Mouse (Mus musculus): Measurements from ENCODE around the gene Ythdf1. TPM values are rescaled to one million over a fixed set of nuclear protein-coding genes. Genes with fewer than 3 reads are reported as not detected.
A peak's percentile ranks its signal among the peaks of the same experiment; 100 is the strongest.

The Ythdf1 gene
- total RNA-seq (2014; rRNA removed) (32.9 and 51.8 TPM in 2 replicates), polyA plus RNA-seq (2015; fragmentation: Nextera tagmentation; extraction: Ambion mirVana) (49.8 and 52.9 TPM in 2 replicates)

DNA sequence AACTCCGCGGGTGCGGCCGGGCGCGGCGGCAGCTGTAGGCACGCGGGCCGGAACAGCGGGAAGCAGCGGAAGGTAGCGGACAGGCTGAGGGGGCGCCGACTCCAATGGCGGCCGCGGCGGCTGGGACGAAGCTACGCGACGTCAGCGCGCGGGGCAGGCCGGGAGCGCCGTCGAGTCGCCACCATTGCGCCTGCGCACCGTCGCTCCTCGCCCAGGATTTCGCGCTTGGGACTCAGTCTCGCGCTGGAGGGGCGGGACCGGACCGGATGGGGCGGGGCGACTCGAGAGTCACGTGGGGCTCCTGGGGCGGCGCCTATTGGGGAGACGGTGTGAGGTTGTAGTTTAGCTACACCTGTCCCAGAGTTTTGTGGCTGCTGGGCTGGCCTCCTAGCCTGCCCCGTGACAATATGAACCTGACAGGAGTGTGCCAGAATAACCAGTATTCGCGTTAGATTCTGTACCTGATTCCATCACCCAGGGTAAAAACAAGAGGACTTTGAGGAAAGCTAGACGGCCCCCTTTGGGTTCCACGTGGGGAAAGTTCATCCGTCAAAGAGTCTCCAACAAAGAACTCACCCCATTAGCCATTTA is at the start of gene Ythdf1:
TSS of gene Ythdf1 (minus strand) at position 140 of the 591 bp plus-strand sequence.
- no peaks in the 10 kb centered on the region for H3K27me3 ChIP-seq (ENCODE audit: insufficient read depth, low read length)
- peak; percentile 99 for DNase-seq (ENCODE audit: low spot score)
- H3K4me1 ChIP-seq (ENCODE audit: insufficient read depth, low read length) = peaks cover 3% of the 10 kb centered on the region; the same call in 1 of the 2 replicates
- peaks cover 6% of the 10 kb centered on the region for H3K36me3 ChIP-seq (ENCODE audit: insufficient read depth, low read length)
- peak; percentile 97 for ATAC-seq
- no peak for TF ChIP-seq CTCF (IDR thresholded peaks at IDR 0.05; ENCODE audit: low read depth)
- H3K4me2 ChIP-seq (ENCODE audit: low read depth, low read length) = peak within 1 kb of the TSS; percentile 93
- under 1% methylated on average over 55 of the region's 56 CpGs for WGBS
- peak within 1 kb of the TSS; percentile 98 for H3K9ac ChIP-seq (replicated peaks; ENCODE audit: low read length)
- H3K9me3 ChIP-seq (ENCODE audit: low read length) = no peaks in the 10 kb centered on the region
- H3K27ac ChIP-seq = peak within 1 kb of the TSS; percentile 81
- peak within 1 kb of the TSS; percentile 100 for H3K4me3 ChIP-seq (ENCODE audit: low read length)

- no peaks in the 10 kb centered on the region for H3K27me3 ChIP-seq (ENCODE audit: insufficient read depth, low read length)
- H3K9me3 ChIP-seq (ENCODE audit: low read length) = no peaks in the 10 kb centered on the region
- WGBS = under 1% methylated on average over 57 of the region's 57 CpGs
- ATAC-seq = peak; percentile 92
- H3K27ac ChIP-seq = peak within 1 kb of the TSS; percentile 93
- H3K4me2 ChIP-seq (ENCODE audit: low read depth, low read length) = peak within 1 kb of the TSS; percentile 96
- peak; percentile 97 for DNase-seq (ENCODE audit: low spot score)
- peak within 1 kb of the TSS; percentile 86 for H3K4me3 ChIP-seq (ENCODE audit: low read length)
- peak; percentile 9; the same call in 1 of the 2 replicates for TF ChIP-seq CTCF (IDR thresholded peaks at IDR 0.05; ENCODE audit: low read depth)
- H3K4me1 ChIP-seq (ENCODE audit: insufficient read depth, low read length) = peaks cover 7% of the 10 kb centered on the region; the same call in 1 of the 2 replicates
- peak within 1 kb of the TSS; percentile 95 for H3K9ac ChIP-seq (replicated peaks; ENCODE audit: low read length)
- H3K36me3 ChIP-seq (ENCODE audit: insufficient read depth, low read length) = peaks cover 25% of the 10 kb centered on the region
These were observed 46.4 kb upstream of the Ythdf1 start, which contains the start of gene Arfgap1 for GRCm38 (mm10) chr2:180967010-180967763. TSS of gene Arfgap1 (plus strand) at chr2:180967225.

DNA sequence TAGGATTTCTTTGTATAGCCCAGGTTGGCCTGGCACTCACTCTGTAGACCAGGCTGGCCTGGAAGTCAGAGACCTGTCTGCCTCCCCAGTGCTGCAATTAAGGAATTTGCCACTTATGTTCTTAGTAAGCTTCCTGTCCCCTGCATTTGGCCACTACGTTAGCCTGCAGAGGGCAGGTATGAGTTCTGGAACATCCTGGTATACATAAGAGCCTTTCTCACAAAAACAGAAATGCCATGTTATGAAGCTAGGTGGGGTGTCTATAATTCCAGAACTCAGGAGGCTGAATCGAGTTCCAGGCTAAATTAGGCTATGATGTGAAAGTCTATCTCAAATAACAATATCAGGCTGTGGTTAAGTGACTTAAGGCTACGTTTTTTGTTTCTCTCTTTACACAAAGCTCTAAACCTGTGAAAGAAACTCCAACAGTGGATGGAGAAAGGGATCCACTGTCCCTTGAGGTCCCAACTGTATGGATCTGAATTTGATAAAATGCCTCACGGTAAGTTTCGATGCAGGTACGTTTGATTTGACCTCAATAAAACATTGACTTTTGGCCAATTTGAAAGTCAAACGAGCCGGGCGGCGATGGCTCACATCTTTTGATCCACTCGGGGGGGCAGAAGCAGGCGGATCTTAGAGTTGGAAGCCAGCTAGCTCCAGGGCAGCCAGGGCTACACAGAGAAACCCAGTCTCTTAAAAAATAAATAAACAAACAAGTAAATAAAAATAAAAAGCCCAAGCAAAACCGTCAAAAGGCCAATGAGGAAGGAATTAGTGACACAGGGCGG is 45.5 kb upstream of the Ythdf1 start:
- peaks cover 7% of the 10 kb centered on the region; the same call in 1 of the 2 replicates for H3K4me1 ChIP-seq (ENCODE audit: insufficient read depth, low read length)
- peak overlapping the region; percentile 96 for H3K4me2 ChIP-seq (ENCODE audit: low read depth, low read length)
- no peaks in the 10 kb centered on the region for H3K27me3 ChIP-seq (ENCODE audit: insufficient read depth, low read length)
- peak; percentile 70 for TF ChIP-seq CTCF (IDR thresholded peaks at IDR 0.05; ENCODE audit: low read depth)
- H3K36me3 ChIP-seq (ENCODE audit: insufficient read depth, low read length) = peaks cover 16% of the 10 kb centered on the region
- WGBS = 9% methylated on average over 14 of the region's 14 CpGs
- H3K27ac ChIP-seq = peak overlapping the region; percentile 93
- peak overlapping the region; percentile 86 for H3K4me3 ChIP-seq (ENCODE audit: low read length)
- H3K9me3 ChIP-seq (ENCODE audit: low read length) = no peaks in the 10 kb centered on the region
- H3K9ac ChIP-seq (replicated peaks; ENCODE audit: low read length) = peak overlapping the region; percentile 95
- DNase-seq (ENCODE audit: low spot score) (peak; percentile 78), ATAC-seq (peak; percentile 58)

GRCm38 (mm10) chr2:180963956-180964355 is 43.2 kb upstream of the Ythdf1 start:
- Histone ChIP-seq H3K9ac (replicated peaks; ENCODE audit: low read length) (no peak overlapping the region), H3K36me3 (ENCODE audit: insufficient read depth, low read length) (no peaks in the 10 kb centered on the region), H3K4me3 (ENCODE audit: low read length) (no peak overlapping the region), H3K27me3 (ENCODE audit: insufficient read depth, low read length) (no peaks in the 10 kb centered on the region), H3K4me1 (ENCODE audit: insufficient read depth, low read length) (peaks cover 7% of the 10 kb centered on the region; the same call in 1 of the 2 replicates), H3K4me2 (ENCODE audit: low read depth, low read length) (no peak overlapping the region), H3K27ac (no peak overlapping the region), H3K9me3 (ENCODE audit: low read length) (no peaks in the 10 kb centered on the region)
- ATAC-seq (peak; percentile 33; the same call in 1 of the 2 replicates), DNase-seq (ENCODE audit: low spot score) (peak; percentile 76)
- peak; percentile 94 for TF ChIP-seq CTCF (IDR thresholded peaks at IDR 0.05; ENCODE audit: low read depth)
- 5% methylated on average over 5 of the region's 5 CpGs for WGBS

DNA sequence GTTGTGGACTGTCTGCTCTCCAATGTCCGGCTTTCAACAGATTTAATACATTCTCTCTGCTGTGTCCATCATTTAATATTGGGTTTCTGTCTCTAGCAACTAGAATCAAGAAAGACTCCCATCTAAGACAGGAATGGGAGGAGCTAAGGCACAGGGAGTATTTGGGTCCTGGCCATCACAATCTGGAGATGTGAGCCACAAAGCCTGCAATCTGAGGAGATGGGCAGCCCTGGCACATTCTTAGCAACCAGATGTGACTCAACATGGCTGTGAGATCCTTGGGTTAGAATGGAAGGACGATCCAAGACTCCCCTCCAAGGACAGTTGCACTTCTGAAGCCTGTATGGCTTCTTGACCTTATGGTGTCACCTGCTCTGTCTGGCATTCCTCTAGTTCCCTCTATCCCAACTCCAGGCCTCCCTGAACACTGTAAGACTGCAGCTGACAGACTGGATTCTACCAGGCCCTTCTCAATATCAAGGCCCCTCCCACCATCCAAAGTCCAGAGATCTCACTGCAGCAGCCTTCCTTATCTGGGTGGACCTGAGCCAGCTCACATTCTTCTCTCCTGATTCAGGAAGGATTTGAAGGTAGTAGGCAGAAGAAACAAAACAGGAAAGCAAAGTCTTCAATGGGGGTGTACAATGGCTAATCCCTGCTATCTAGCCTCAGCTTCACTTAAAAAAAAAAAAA is 42.0 kb upstream of the Ythdf1 start:
- WGBS = 75% methylated on average over 2 of the region's 2 CpGs

GRCm38 (mm10) chr2:180960187-180960586 is 39.4 kb upstream of the Ythdf1 start:
- H3K27me3 ChIP-seq (ENCODE audit: insufficient read depth, low read length) = no peaks in the 10 kb centered on the region
- no peak for TF ChIP-seq CTCF (IDR thresholded peaks at IDR 0.05; ENCODE audit: low read depth)
- H3K4me3 ChIP-seq (ENCODE audit: low read length) = no peak overlapping the region
- no peak overlapping the region for H3K4me2 ChIP-seq (ENCODE audit: low read depth, low read length)
- H3K27ac ChIP-seq = no peak overlapping the region
- WGBS = 74% methylated on average over 3 of the region's 3 CpGs
- H3K9me3 ChIP-seq (ENCODE audit: low read length) = no peaks in the 10 kb centered on the region
- no peaks in the 10 kb centered on the region for H3K4me1 ChIP-seq (ENCODE audit: insufficient read depth, low read length)
- H3K9ac ChIP-seq (replicated peaks; ENCODE audit: low read length) = no peak overlapping the region
- ATAC-seq (no peak), DNase-seq (ENCODE audit: low spot score) (no peak)
- H3K36me3 ChIP-seq (ENCODE audit: insufficient read depth, low read length) = no peaks in the 10 kb centered on the region

More for the DNA sequence above, 42.0 kb upstream of the Ythdf1 start:
- H3K4me1 ChIP-seq (ENCODE audit: insufficient read depth, low read length) = 0 out of 2 replicates have a peak, but pooled peaks cover under 1% of the 10 kb centered on the region
- H3K4me3 ChIP-seq (ENCODE audit: low read length) = no peak overlapping the region
- TF ChIP-seq CTCF (IDR thresholded peaks at IDR 0.05; ENCODE audit: low read depth) = no peak
- no peaks in the 10 kb centered on the region for H3K27me3 ChIP-seq (ENCODE audit: insufficient read depth, low read length)
- ATAC-seq (no peak), DNase-seq (ENCODE audit: low spot score) (no peak)
- H3K27ac ChIP-seq = no peak overlapping the region
- no peaks in the 10 kb centered on the region for H3K9me3 ChIP-seq (ENCODE audit: low read length)
- H3K36me3 ChIP-seq (ENCODE audit: insufficient read depth, low read length) = no peaks in the 10 kb centered on the region
- no peak overlapping the region for H3K9ac ChIP-seq (replicated peaks; ENCODE audit: low read length)
- H3K4me2 ChIP-seq (ENCODE audit: low read depth, low read length) = no peak overlapping the region
